Mouse (Mus musculus): ENCODE data around the gene Hmcn2.
A peak's percentile ranks its signal among the peaks of the same experiment; 100 is the strongest.

Gene Hmcn2

DNA sequence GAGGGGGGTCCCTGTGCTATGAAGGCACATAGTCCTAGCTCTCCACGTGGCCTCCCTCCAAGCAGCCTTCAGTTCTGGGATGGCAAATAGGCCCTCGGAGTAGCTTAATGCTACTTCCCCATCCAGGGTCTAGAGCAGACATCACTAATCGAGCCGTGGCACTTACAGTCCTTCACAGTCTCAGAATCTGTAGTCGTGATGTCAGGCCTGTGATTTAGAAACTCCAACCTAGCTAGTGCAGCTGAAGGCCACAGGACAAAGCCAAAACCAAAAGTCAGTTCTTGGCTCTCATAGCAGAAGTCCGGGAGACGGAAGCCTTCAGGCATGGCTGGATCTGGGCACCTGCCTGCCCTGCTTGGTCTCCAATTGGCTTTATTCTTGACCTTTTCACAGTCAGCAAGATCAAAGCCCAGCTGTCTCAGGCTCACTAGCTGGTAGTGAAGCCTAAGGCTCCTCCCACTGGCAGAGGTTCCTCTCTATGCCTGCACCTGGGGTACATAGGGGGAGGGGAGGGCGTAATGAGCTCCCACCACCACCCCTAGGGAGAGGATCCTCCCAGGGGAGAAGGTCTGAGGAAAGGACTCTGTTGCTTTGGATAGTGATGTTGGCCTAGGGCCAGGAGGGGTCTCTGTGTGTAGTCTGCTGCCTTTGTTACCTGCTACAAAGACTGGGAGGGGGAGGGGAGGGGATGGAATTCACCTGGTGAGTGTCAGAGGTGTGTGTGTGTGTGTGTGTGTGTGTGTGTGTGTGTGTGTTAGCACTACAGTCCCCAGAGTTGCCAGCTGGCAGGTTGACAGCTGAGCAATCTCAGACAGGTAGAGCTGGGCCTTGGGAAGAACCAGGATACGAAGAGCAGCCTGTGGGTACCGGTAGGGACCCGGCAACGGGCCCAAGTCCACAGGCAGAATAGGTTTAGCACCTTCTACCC is 163.3 kb downstream of the Hmcn2 start:
- no peak for DNase-seq (ENCODE audit: low read depth)

DNA sequence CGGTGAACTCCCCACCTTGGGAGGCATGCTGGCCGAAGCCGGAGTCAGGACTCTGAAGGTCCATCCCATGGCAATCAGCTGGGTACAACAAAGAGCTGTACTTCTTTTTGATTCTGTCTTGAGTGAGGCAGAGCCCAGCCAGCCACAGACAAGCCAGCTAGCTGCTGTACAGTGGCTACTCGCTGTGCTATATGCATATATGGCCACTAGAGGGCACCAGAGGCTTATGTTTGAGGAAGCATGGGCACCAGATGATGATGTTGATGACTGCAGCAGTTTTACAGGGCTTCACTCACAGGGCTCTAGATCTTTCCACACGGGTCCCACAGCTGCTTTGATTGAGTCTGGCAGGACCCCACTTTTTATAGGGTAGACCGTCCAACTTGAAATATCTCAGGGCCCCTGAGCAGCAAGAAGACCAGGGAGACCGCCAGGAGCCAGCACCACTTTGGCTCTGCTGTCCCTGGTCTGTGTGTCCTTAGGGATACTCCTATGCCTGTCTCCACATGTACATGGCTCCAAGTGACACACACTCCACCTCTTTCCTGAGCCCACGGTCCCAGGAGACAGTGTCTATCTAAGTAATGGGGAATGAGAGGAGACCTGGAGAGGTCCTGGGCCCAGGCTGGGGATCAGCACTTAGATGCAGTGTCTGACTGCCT is 168.8 kb downstream of the Hmcn2 start:
- DNase-seq (ENCODE audit: low read depth), result peak; percentile 90

DNA sequence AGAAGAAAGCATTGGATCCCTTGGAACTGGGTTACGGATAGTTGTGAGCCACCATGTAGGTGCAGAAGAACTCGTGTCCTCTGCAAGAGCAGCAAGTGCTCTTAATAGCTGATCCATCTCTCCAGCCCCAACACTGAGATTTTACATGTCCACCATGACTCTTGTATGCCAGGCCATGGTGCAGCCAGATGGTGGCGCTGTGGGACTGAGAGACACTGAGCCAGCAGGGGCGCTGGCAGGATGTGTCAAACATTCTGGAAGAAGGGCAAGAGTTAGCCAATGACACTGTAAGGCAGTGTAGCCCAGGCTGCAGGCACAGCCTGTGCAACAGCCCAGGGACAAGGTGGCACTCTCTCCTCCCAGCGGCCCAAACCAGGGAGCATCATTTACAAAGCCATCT is 170.0 kb downstream of the Hmcn2 start:
- peak; percentile 60 for DNase-seq (ENCODE audit: low read depth)

DNA sequence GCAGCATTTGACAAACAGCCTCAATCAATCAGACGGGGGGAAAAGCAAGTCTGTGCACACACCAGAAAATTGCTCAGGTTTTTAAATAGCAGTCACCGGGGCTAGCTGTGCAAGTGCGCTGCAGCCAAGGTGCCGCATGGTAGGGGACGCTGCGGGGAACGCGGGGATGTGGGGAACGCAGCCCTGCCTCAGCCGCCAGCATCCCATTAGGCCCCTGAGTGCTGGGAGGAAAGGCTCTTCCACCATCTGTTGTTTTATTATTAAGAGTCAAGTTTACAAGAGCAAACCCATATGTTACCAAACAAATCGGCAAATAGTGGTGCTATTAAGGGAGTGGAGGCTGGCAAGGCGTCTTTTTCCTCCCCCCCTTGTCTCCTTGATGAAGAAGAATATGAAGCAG is 175.0 kb downstream of the Hmcn2 start:
- no peak for DNase-seq (ENCODE audit: low read depth)

DNA sequence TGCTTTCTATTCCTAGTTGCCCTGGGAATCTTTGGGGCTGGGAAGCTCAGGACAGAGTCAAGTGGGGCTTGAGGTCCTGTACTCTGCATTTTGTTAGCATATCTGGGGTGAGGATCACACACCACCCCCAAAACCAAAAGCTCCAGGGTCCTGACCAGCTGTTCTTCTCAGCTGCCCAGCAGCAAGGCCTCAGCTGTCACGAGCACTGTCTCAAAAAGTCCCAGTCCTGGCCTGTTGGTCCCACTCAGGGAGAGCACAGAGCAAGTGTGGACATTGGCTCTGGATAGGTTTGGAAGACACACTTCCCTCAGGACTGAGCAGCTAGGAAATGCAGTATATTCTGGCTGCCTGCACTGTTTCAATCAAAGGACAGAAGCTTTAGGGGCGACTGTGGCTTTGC is 176.3 kb downstream of the Hmcn2 start:
- no peak for DNase-seq (ENCODE audit: low read depth)

DNA sequence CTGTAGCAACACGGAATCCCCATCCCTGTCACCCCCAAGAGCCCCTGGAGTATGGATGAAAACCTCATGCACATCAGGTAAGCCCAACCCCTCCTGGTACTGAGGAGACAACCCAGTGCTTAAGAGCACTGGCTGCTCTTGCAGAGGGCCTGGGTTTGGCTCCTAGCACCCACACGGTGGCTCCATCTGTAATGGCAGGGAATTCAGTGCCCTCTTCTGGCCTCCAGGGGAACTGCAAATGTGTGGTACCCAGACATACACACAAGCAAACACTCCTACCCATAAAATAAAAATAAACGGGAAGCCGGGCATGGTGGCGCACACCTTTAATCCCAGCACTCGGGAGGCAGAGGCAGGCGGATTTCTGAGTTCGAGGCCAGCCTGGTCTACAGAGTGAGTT is 178.1 kb downstream of the Hmcn2 start:
- peak; percentile 24 for DNase-seq (ENCODE audit: low read depth)

DNA sequence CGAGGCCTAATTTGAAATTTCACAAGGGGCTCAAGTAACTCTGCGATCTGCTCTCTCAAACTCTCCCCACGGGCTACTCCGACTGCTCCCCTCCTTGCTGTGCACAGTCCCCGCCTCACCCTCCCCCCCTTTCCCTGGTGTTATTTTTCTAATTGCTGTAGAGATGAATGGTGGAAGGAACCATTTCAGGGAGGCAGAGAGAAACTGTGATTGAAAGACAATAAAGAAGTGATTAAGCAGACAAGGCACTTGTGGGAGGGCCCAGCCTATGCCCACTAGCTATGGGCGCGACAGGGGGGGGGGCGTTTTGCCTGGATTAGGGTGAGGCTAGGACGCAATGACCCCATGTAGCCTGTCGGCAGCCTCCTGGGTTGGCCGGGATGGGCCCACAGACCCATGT is 179.0 kb downstream of the Hmcn2 start:
- no peak for DNase-seq (ENCODE audit: low read depth)

DNA sequence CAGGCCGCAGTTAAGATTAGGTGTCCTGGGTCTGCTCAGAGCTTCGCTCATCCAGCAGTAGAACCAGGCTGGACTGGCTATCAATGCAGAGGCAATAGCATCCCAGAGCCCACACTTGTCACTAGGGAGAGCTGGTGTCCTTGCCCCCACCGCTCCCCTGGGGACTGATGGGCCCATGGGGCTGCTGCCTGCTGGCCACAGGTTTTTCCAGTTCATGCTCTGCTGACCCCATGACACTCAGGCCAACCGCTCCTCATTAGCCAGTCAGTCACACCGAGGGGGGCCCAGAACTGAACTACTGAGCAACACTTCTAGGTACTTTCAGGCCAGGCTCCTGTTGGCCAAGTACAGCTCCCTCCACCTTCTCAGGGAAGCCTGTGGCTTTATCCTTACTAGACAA is 180.1 kb downstream of the Hmcn2 start:
- no peak for DNase-seq (ENCODE audit: low read depth)

DNA sequence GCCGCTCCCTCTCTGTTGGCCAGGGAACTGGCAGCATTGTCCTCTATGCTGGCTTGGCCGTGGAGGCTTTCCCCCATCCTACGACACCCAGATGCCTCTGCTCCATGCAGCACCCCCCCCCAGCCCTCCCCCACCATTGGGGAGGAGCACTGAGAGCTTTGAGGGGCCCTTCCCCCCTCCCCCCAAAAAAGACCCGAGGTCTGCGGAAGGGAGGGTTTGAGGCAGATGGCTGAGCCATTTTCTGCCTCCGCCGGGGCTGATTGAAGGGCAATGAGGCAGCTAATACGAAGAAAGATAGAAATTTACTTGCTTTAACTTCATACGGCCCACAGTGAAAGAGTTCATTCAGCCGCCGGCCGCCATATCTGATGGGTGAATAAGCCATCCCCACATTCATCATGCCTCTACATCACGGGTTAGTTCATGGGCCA is 180.8 kb downstream of the Hmcn2 start:
- no peak for DNase-seq (ENCODE audit: low read depth)

DNA sequence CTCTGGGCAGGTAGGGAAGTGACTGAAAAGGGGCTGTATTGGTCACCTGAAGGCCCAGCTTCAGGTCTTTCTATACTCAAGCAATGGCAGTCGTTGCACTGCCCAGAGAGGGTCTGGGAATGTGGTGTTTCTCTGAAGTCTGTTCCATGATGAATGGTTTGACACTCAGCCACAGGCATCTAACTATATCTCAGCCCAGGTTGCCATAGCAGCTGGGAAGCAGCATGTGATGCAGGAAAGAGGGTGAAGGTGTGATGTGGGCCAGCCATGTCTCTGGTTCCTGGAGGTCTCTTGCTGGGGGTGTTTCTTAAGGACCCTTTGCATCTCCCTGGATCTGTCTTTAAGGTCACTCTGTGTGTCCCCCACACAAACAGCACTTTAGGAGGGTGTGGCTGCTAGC is 181.9 kb downstream of the Hmcn2 start:
- DNase-seq (ENCODE audit: low read depth), result no peak

DNA sequence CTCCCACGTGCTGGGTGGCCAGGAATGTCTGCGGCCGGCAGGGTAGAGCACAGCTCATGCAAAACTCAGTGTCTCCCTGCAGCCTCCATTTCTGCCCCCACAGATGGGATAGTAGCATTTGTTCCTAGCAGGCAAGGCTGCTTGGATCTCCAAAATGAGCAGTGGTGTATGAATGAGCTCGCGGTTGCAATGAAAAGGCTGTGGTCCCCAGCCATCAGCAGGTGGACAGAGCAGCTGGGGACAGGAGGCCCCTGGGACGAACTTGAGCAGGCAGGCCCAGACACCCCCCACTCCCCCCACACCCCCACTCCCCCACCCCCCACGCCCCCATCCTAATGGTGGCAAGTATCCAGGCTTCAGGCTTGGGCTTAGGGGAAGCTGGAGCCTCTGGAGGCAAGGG is 182.9 kb downstream of the Hmcn2 start:
- DNase-seq (ENCODE audit: low read depth), result no peak

DNA sequence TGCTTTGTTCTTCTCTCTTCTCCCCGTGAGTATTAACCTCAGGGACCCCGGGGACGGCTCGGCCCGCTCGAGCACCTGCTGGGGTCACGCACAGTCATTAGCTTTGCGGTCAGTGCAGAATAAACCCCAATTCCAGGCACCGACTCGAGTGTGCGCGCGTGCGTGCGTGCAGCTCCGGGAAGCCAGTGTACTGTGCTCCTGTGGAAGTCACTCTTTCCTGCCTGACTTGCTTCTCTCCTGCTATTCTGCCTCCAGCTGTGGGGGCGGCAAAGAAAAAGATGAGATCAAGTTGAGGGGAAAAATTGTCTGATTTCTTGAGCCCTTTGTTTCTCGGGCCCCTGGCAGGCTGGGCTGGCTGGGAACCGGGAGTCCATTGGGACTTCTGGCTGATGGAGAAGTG is 183.4 kb downstream of the Hmcn2 start:
- DNase-seq (ENCODE audit: low read depth), result no peak

DNA sequence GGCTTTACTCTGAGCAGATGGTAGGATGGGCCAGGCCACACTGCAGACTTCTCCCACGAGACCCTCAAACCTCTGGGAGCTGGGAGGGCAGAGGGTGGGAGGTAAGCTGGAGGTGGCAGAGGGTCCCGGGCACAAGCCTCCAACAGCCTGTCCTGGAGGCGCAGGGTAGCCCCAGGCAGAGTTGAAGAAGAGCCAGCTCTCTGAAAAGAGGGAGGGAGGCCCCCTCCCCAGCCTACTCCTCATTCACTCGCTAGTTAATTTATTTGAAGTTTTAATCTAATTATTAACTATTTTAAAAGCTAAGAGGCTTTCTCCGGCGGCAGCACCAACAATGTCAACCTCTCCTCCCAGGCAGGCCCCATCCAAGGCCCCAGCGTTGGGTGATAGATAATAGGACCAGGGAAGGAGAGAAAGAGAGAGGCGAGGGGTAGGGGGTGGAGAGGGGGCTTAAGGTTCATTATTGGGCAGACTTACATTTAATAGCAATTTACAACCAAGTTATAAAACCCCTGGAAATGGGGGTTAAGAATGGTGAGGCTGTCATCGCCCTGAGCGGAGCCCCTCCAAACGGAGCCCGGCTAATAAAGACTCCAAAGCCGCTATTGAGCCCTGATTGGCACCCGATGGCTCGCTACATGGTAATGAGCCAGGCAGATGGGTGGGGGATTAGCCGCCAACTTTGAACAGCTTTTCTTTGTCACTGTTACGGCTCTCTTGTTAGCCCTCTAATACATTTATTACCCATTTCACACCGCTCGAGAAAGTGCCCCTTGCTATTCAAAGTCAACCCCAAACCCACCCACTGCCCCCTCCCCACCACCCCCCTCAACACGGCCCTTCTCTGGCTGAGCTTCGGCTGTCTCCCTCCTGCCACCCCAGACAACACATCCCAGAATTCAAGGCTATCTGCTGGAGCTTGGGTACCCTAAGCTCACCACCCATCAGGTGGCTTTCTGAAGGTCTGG is 185.4 kb downstream of the Hmcn2 start:
- no peak for DNase-seq (ENCODE audit: low read depth)

DNA sequence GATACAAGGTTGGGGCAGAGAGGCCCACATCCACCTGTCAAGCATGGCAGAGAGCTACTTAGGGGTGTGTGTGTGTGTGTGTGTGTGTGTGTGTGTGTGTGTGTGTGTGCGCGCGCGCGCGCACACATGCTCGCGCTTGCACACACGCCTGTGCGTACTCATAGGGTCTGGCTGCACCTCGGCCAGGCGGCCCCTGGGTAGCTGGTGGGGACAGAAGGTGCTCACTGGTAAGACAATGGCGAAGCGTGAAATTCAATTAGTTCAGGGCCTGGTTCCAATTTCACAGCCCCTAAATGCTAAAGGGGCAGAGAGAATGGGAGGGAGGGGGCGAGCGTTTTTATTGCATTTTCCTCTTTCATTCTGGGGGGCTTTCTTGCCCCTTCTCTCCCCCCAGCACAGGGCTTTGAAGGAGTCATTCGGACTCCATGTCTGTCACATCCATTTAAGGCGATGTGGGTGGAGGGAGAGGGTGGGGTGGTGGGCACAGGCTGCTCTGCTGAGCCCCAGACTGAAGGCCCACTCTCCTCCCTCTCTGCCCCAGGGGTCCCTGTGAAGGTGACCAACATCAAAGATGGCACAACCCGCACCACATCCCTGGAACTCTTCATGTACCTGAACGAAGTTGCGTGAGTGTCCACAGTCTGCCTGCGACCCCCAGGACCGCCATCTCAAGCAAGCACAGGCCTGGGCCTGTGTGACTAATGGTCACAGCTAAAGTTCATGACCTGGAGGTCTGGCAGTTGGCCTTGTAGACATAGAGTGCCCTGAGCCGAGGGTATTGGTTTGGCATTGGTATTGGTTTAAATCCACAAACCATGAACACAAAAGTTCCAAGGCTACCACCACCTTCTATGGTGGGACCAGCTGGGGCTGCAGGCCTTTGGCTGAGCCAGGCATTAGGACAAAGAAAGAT is 186.3 kb downstream of the Hmcn2 start:
- DNase-seq (ENCODE audit: low read depth), result no peak

DNA sequence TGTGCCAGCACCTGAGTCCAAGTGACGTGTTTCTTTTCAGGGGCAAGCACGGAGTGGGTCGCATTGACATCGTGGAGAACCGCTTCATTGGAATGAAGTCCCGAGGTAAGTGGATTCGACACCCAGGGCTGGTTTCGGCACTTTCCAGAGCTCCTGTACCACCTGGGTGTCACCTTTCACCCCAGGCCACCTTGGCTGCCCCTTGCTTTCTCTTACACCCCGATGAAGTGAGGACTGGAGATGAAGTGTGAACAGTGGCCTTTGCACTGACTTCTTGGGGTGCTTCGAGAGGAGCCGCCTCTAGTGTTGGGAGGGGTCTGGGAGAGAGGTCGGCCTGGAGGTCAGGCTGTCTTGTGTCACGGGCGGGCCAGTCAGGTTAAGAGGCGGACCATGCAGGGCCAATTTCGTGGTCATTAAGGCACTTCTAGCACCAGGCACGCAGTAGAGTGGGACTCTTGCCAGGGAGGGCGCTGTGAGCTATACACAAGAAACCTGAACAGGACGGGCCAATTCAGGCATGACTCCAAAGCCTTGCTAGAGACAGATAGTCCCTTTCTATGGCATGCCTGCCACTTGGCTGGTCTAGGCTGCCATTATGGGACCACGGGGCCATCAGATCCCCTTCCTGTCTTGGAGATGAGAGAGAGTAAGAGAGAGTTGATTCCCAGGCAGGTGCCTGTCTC is 187.4 kb downstream of the Hmcn2 start:
- DNase-seq (ENCODE audit: low read depth), result no peak

DNA sequence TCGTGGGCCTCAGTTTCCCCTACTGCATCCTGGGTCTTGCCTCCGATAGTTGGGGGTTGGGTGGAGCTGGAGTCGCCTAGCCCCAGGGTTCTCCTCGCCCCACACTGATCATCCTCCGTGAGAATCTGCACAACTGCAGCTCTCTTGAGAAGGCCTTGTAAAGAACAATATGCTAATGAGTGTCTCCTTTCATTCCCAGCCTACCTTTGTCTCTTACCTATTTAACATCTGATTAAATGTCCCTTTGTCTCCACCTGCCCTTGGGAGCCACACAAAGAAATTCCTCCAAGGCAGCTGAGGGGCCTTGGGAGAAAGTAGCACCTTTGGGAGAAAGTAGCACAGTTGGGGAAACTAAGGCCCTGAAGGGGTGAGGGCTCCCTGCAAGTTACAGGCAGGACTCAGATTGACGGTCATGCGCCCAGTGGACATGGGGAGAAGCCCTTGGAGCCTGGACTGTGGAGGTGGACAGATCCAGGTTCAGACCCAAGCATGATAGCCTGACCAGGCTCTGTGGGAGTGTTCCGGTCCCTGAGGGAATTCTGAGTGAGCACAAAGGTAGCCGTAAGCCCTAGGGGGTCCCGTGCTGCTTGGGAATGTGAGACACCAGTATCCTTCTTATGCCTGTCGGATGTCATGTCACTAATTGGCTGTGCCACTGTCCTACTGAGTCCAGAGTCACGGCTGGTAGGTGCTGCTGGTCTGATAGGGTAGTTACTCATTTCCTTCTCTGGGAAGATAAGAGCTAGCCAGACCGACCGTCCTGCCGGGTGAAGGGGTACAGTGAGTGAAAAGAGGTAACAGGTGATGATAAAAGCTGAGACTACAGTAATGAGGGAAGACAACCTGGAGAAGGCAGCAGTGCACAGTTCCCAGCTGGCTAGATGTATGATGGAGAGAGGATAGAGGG is 188.7 kb downstream of the Hmcn2 start:
- no peak for DNase-seq (ENCODE audit: low read depth)

DNA sequence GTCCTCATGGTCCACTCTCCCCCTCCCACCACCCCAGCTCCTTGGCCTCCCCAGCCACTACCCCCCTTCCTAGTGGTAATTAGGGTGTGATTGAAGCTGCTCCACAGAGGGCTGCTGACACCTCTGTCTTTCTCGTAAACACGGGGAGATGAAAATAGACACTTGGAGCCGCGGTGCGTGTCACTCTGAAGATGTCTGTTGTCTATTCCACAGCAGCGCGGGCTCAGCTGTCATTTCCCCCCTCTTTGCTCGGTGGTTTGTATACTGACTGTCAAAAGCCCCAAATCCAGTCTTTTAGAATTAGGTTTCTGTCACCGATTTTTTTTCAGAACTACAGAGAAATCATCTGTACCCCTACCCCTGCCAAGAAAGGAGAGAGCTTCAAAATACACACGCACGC is 191.3 kb downstream of the Hmcn2 start:
- DNase-seq (ENCODE audit: low read depth), result no peak

DNA sequence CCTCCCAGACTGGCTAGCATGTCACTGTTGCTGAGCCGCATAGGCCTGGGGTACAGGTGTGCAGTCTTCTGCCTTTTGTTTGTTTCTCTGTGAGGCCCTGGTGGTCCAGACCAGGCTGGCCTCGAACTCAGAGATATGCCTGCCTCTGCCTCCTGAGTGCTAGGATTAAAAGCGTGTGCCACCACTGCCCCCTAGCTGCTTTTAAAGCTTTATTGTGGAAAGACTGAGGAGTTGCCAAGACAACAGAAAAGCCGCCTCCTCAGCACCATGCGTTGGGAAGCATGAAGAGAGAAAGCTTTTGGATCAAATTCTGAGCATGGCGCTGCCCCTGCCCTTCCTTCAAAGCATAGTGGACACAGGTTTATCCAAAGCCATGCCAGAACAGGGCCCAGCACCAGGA is 194.6 kb downstream of the Hmcn2 start:
- DNase-seq (ENCODE audit: low read depth), result no peak
